Mouse (Mus musculus): ENCODE measurements around the gene Mc3r.

DNA sequence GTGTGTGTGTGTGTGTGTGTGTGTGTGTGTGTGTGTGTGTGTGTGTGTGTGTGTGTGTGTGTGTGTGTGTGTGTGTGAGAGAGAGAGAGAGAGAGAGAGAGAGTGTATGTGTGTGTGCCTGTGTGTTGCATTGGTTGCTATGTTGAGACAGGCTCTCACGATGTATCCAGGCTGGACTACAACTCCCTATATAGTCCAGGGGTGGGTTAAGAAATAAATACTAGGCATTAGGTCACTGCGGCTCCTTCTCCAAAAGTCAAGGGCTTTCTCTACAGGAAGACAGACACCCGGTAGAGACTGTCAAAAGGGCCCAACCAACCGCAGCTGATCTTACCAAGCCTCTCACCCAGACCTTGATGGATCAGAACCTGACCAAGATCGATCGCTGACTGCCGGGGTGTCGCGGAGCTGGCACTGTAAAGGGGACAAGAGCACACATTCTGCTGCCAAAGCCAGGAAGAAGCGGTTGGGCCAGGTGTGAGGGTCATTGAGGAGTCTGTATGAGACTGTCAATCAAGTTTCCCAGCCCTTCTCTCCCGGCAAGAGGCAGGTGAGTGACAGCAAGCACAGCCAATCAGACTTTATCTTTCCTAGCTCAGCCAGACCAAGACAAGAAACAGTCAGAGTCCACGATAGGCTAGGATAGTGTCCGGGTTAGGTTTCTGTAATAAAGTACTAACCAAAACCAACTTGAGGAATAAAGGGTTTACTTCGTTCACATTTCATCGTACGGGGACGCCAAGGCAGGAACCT lies 32.0 kb upstream of the Mc3r start:
- no peak for TF ChIP-seq CTCF (IDR thresholded peaks at IDR 0.05; ENCODE audit: extremely low read depth, insufficient read depth, insufficient read length, insufficient replicate concordance)
- TF ChIP-seq POLR2A (IDR thresholded peaks at IDR 0.05; ENCODE audit: low read depth, low read length): no peak
